Mouse (Mus musculus): ENCODE results near the gene Gm28047. TPM values are rescaled to one million over a fixed set of nuclear protein-coding genes. Genes with fewer than 3 reads are reported as not detected.

Gm28047 gene
- polyA plus RNA-seq, 1 experiment from 2014 or later: not detected

DNA sequence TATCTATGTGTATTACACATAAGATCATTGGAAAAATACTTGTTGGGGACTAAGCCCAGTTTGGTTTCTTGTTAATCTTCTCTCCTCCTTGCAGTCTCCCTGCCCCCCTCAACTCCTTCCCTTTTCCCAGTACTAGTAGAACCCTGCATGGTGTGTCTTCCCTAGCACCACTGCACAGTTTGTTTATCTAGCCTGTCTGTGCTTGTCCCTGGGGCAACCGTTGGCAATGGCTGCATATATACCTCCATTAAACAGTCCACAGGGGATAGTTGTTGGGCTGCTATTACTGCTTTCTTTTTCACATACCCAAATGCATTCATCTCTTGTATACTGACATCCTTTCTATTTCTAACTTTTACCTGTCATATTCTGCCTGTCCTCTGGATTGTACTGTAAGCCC, 137.2 kb downstream of the Gm28047 start:
- peaks cover 92% of the 10 kb centered on the region for H3K36me3 ChIP-seq
- no peaks in the 10 kb centered on the region for H3K27me3 ChIP-seq
- no peak overlapping the region for H3K4me2 ChIP-seq
- H3K9ac ChIP-seq (replicated peaks): no peak overlapping the region
- no peak overlapping the region for H3K27ac ChIP-seq
- no peak for ATAC-seq (ENCODE audit: insufficient number of reproducible peaks, insufficient read depth, low FRiP score, low TSS enrichment, low read depth)
- WGBS: 96% methylated on average over 1 of the region's 1 CpGs
- H3K4me3 ChIP-seq (replicated peaks): no peak overlapping the region
- no peaks in the 10 kb centered on the region for H3K4me1 ChIP-seq (replicated peaks)
- no peaks in the 10 kb centered on the region for H3K9me3 ChIP-seq

DNA sequence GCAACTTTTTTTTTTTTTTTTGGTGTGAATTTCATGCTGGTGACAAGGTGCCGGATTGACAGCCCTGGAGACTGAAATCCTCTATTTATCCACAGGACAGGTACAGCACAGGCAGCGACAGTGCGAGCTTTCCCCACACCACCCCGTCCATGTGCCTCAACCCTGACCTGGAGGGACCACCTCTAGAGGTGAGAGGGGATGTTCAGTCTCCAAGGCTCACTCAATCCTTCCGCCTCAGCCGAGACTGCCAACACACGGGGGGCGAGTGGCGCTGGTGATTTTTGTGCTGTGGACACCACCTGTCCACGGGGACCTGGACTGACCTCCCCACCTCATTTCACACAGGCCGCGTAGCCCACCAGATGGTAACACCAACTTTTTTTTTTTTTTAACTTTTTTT, 139.0 kb downstream of the Gm28047 start:
- peaks cover 94% of the 10 kb centered on the region for H3K36me3 ChIP-seq
- no peaks in the 10 kb centered on the region for H3K27me3 ChIP-seq
- H3K9ac ChIP-seq (replicated peaks): no peak overlapping the region
- H3K27ac ChIP-seq: no peak overlapping the region
- WGBS: 92% methylated on average over 12 of the region's 12 CpGs
- ATAC-seq (ENCODE audit: insufficient number of reproducible peaks, insufficient read depth, low FRiP score, low TSS enrichment, low read depth): no peak
- no peak overlapping the region for H3K4me3 ChIP-seq (replicated peaks)
- H3K4me1 ChIP-seq (replicated peaks): no peaks in the 10 kb centered on the region
- no peak overlapping the region for H3K4me2 ChIP-seq
- no peaks in the 10 kb centered on the region for H3K9me3 ChIP-seq

- Histone ChIP-seq H3K9me3 (no peaks in the 10 kb centered on the region), H3K4me1 (replicated peaks) (no peaks in the 10 kb centered on the region), H3K9ac (replicated peaks) (no peak overlapping the region), H3K27ac (no peak overlapping the region), H3K36me3 (peaks cover 92% of the 10 kb centered on the region), H3K4me3 (replicated peaks) (no peak overlapping the region), H3K4me2 (no peak overlapping the region), H3K27me3 (no peaks in the 10 kb centered on the region)
- 89% methylated on average over 3 of the region's 3 CpGs for WGBS
- ATAC-seq (ENCODE audit: insufficient number of reproducible peaks, insufficient read depth, low FRiP score, low TSS enrichment, low read depth): no peak
These were observed 141.7 kb downstream of the Gm28047 start for GRCm38 (mm10) chr15:102483136-102483535.

DNA sequence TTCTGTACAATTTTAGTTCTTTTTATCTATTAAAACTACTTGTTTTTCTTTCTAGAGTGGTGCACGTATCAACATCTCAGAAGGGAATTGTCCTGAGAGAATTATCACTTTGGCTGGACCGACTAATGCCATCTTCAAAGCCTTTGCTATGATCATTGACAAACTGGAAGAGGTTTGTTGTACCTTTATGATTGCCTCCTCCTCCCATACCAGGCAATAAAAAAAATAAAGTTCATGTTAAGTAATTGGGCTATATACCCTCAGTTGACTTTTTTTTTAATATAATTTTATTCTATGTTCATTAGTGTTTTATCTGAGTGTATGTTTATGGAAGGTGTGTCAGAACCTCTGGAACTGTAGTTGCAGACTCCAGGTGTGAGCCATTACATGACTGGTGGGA, 150.3 kb downstream of the Gm28047 start:
- Histone ChIP-seq H3K9ac (replicated peaks) (no peak overlapping the region), H3K4me3 (replicated peaks) (no peak overlapping the region), H3K4me2 (no peak overlapping the region), H3K27ac (no peak overlapping the region), H3K9me3 (no peaks in the 10 kb centered on the region), H3K4me1 (replicated peaks) (peaks cover 15% of the 10 kb centered on the region), H3K27me3 (no peaks in the 10 kb centered on the region), H3K36me3 (peaks cover 63% of the 10 kb centered on the region)
- 96% methylated on average over 2 of the region's 2 CpGs for WGBS
- no peak for ATAC-seq (ENCODE audit: insufficient number of reproducible peaks, insufficient read depth, low FRiP score, low TSS enrichment, low read depth)

MicroRNAs within 50 kb of the gene (microRNA counts, 519-probe panel; counts per million panel counts)
- microRNA mmu-miR-688: not detected

Small RNAs within 50 kb of the gene (microRNA-seq; reads per million reads assigned to microRNA genes)
- not detected for gene Mir688

Other genes with a start within 250 kb of the Gm28047 start
- 11.1 and 12.1 TPM in 2 replicates for gene Sp1, start 218.9 kb downstream of the Gm28047 start, polyA plus RNA-seq (2016; fragmentation: Nextera tagmentation; extraction: Ambion mirVana)
- gene Amhr2, start 179.7 kb downstream of the Gm28047 start, polyA plus RNA-seq (2016; fragmentation: Nextera tagmentation; extraction: Ambion mirVana): 0.48 TPM in 1 of 2 replicates, not detected in the other
- 66.1 and 68.1 TPM in 2 replicates for gene Prr13, start 166.0 kb downstream of the Gm28047 start, polyA plus RNA-seq (2016; fragmentation: Nextera tagmentation; extraction: Ambion mirVana)
- 230 and 239 TPM in 2 replicates for gene Pcbp2, start 154.5 kb downstream of the Gm28047 start, polyA plus RNA-seq (2016; fragmentation: Nextera tagmentation; extraction: Ambion mirVana)
- not detected in 2 replicates for gene Gm10337, start 121.3 kb downstream of the Gm28047 start, polyA plus RNA-seq (2016; fragmentation: Nextera tagmentation; extraction: Ambion mirVana)
- 23.8 and 26.6 TPM in 2 replicates for gene Map3k12, start 108.0 kb downstream of the Gm28047 start, polyA plus RNA-seq (2016; fragmentation: Nextera tagmentation; extraction: Ambion mirVana)
- 109 and 111 TPM in 2 replicates for gene Tarbp2, start 106.9 kb downstream of the Gm28047 start, polyA plus RNA-seq (2016; fragmentation: Nextera tagmentation; extraction: Ambion mirVana)
- 2.5 and 3.0 TPM in 2 replicates for gene Npff, start 100.1 kb downstream of the Gm28047 start, polyA plus RNA-seq (2016; fragmentation: Nextera tagmentation; extraction: Ambion mirVana)
- gene Atf7, start 397 bp upstream of the Gm28047 start, polyA plus RNA-seq (2016; fragmentation: Nextera tagmentation; extraction: Ambion mirVana): 32.1 and 37.7 TPM in 2 replicates
- 61.4 and 72.9 TPM in 2 replicates for gene Atp5g2, start 47.3 kb upstream of the Gm28047 start, polyA plus RNA-seq (2016; fragmentation: Nextera tagmentation; extraction: Ambion mirVana)
- gene Calcoco1, start 97.1 kb upstream of the Gm28047 start, polyA plus RNA-seq (2016; fragmentation: Nextera tagmentation; extraction: Ambion mirVana): 43.0 and 49.4 TPM in 2 replicates